Mouse (Mus musculus) liver, embryonic 12.5 days (tissue): ENCODE measurements around the gene Rad51b. TPM values are rescaled to one million over a fixed set of nuclear protein-coding genes. Genes with fewer than 3 reads are reported as not detected.
A peak's percentile ranks its signal among the peaks of the same experiment; 100 is the strongest.

Source experiments
- ATAC-seq: fragments of 200-750 bp; cut with Nextera tagmentation; 2 replicates; pipeline ENCODE4 v1.8.0; 2017; ENCODE audit warnings: moderate number of reproducible peaks, mild to moderate bottlenecking, moderate library complexity
- H3K27ac ChIP-seq: fragments of 300-500 bp; sonication (generic); 2 replicates; pipeline ENCODE4 v1.5.1; 2016; ENCODE audit warnings: mild to moderate bottlenecking
- H3K27me3 ChIP-seq: fragments of 300-500 bp; sonication (generic); replicated peaks from 2 replicates; pipeline ENCODE4 v1.6.1; 2016; ENCODE audit warnings: mild to moderate bottlenecking, moderate library complexity
- H3K36me3 ChIP-seq: fragments of 300-500 bp; sonication (generic); 2 replicates; pipeline ENCODE4 v1.6.1; 2016; ENCODE audit warnings: mild to moderate bottlenecking, moderate library complexity
- H3K4me1 ChIP-seq: fragments of 300-500 bp; sonication (generic); 2 replicates; pipeline ENCODE4 v1.6.1; 2016
- H3K4me2 ChIP-seq: fragments of 300-500 bp; sonication (generic); 2 replicates; pipeline ENCODE4 v1.6.1; 2016; ENCODE audit warnings: mild to moderate bottlenecking, moderate library complexity
- H3K4me3 ChIP-seq: fragments of 300-500 bp; sonication (generic); 2 replicates; pipeline ENCODE4 v1.5.1; 2016; ENCODE audit warnings: mild to moderate bottlenecking, moderate library complexity
- H3K9ac ChIP-seq: fragments of 300-500 bp; sonication (generic); 2 replicates; pipeline ENCODE4 v1.6.1; 2016; ENCODE audit warnings: mild to moderate bottlenecking, moderate library complexity
- H3K9me3 ChIP-seq: fragments of 300-500 bp; sonication (generic); replicated peaks from 2 replicates; pipeline ENCODE4 v1.6.1; 2016; ENCODE audit warnings: mild to moderate bottlenecking, moderate library complexity
- WGBS: fragments of 180-500 bp; shearing (Covaris S2); methylation state at CpG from one replicate; pipeline ENCODE4 v1.1.7; 2016; ENCODE audit not compliant: insufficient replicate concordance; 5-methylcytosine and 5-hydroxymethylcytosine counted together
- polyA plus RNA-seq: library from polyadenylated mRNA; unstranded; fragments of >200 nt; fragmentation: Nextera tagmentation; extraction: Ambion mirVana; gene quantifications from 2 replicates; pipeline ENCODE4 v1.2.1, GENCODE M21; 2016

The Rad51b gene
- polyA plus RNA-seq, 1 experiment from 2014 or later = 7.5 TPM

DNA sequence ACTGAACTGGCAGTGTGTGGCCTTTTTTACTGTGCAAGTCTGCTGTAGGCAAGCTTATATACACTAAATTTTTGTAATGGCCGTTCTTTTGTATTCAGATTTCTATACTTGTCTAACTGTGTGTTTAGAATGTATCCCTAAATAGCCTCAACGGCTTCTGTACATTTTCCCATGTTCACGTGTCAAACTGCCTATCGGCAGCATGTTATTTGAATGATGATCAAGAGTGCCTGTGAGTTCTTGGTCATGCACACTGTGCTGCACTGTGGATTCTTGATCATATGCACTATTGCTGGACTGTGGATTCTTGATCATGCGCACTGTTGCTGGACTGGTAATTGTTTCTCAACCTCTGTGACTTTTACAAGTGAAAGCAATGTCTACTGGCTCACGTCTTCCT lies 417.4 kb downstream of the Rad51b start:
- Histone ChIP-seq H3K4me1 (no peaks in the 10 kb centered on the region), H3K27me3 (no peaks in the 10 kb centered on the region), H3K27ac (no peak overlapping the region), H3K4me2 (no peak overlapping the region), H3K9me3 (no peaks in the 10 kb centered on the region), H3K9ac (no peak overlapping the region), H3K36me3 (no peaks in the 10 kb centered on the region), H3K4me3 (no peak overlapping the region)
- WGBS = 78% methylated on average over 6 of the region's 6 CpGs
- ATAC-seq = no peak

DNA sequence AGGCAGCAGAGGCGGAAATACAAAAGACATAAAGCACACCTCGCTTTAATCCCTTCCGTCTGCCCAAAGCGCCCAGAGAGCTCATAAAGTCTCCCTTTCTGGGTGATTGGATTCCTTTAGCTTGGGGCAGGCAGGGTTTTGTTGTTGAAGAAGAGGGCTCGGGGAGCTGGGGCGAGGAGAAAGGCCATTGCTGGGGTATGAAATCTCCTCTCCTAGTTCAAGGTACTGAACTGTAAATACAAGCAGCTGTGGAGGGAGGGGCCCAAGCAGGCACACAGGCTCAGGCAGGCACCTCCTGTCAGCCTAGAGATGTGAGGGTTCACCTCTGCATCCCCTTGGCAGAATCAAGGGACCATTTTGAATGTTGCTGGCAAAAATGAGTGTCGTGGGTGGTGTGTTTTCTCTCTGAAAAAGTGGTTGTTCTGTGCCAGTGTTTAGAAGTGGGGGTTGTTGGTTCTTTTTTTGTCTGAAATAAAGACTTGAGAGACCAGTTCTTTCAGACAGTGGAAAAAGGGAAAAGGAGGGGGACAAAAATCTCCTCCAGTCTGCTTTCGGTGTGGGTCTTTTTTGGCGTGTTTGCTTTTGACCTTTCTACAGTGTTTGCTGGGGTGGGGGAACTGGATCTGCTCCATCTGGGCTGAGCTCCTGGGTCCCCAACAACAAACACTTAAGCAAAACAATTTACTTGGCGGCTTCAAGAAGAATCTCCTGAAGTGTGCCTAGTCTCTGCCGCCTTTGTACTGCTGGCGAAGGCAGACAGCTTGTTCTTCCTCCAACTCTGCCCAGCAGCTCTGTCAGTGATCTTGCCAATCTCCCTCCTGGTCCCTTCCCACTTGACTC lies 418.6 kb downstream of the Rad51b start:
- H3K9ac ChIP-seq = no peak overlapping the region
- no peak overlapping the region for H3K4me2 ChIP-seq

DNA sequence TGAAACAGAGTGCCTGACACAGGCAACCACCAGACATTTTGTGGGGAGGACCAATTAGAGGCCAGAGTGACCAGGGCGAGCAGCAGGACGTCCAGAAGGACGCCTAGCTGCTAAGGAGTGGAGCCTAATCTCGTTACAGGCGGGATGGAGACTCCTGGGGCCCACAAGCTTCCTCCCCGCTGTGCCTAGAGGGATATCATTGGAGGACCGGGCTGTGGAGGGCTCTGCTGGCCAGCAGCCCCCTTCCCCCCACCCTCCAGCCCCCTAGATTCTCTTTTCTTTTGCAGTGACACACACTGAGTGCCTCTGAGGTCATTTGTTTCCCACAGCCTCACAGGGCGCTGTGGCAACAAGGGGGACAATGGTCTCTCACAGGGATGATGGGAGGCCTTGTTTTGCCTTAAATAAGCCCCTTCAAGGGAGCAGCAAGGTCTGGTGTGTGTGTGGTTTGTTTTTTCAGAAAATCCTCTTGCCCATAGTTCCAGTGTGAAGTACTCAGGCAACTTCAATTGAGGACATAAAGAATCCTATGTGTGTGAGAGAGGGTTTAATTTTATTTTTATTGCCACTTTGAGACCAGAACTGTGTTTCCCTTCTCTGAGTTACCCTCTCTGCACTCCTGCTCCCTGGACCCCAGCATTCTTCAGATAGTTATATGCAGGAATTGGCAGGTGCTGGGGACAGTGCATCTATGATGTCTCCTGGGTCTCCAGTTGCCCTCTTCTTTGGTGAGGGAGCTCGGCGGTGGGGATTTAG lies 422.2 kb downstream of the Rad51b start:
- no peak for ATAC-seq
- no peak overlapping the region for H3K9ac ChIP-seq
- no peak overlapping the region for H3K4me2 ChIP-seq
- no peak overlapping the region for H3K4me3 ChIP-seq
- H3K27ac ChIP-seq = no peak overlapping the region
- H3K9me3 ChIP-seq = no peaks in the 10 kb centered on the region
- WGBS = 45% methylated on average over 10 of the region's 10 CpGs
- H3K4me1 ChIP-seq = no peaks in the 10 kb centered on the region
- no peaks in the 10 kb centered on the region for H3K36me3 ChIP-seq
- H3K27me3 ChIP-seq = no peaks in the 10 kb centered on the region

More for the DNA sequence above, 418.6 kb downstream of the Rad51b start:
- H3K9me3 ChIP-seq = no peaks in the 10 kb centered on the region
- H3K4me1 ChIP-seq = no peaks in the 10 kb centered on the region
- 67% methylated on average over 12 of the region's 12 CpGs for WGBS
- no peak overlapping the region for H3K27ac ChIP-seq
- H3K4me3 ChIP-seq = no peak overlapping the region
- no peak for ATAC-seq
- no peaks in the 10 kb centered on the region for H3K27me3 ChIP-seq
- no peaks in the 10 kb centered on the region for H3K36me3 ChIP-seq

DNA sequence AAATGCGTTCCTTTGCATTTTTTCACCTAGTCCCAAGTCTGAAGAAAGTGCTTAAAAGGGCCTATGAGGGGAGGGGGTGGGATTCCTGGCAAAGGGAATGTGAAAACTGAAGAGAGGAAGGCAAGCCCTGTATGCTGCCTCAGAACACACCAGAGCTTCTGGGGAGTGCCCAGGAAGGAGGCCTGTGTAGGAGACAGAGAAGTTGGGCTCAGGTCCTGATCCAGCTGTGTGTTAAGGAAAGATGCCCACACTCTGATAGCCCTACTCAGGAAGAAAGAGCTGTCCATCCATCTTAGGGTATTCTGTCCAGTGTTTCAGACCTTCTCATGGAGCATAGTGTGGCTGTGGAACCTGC lies 422.7 kb downstream of the Rad51b start:
- ATAC-seq = no peak
- WGBS = 72% methylated on average over 1 of the region's 1 CpGs
- Histone ChIP-seq H3K4me2 (no peak overlapping the region), H3K27ac (no peak overlapping the region), H3K27me3 (no peaks in the 10 kb centered on the region), H3K4me3 (no peak overlapping the region), H3K9ac (no peak overlapping the region), H3K36me3 (no peaks in the 10 kb centered on the region), H3K9me3 (no peaks in the 10 kb centered on the region), H3K4me1 (no peaks in the 10 kb centered on the region)

DNA sequence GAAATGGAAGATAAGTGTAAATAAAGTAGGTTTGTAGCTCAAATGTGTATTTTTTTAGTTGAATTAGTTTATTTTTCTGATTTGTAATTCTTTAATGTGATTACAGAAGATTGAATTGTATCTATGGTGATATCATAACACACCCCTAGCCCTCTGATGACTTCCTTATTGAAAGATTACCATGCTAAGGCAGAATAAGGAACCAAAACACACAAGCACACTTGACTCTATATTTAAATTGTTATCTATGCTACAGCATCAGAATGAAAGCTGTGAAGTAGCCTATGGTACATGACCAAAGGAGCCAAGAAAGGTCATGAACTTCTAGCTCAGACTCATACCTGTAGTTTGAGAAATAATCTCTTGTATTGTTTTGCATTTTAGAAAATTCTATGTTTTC lies 427.8 kb downstream of the Rad51b start:
- Histone ChIP-seq H3K4me3 (no peak overlapping the region), H3K36me3 (no peaks in the 10 kb centered on the region), H3K4me2 (no peak overlapping the region), H3K9me3 (peaks cover 9% of the 10 kb centered on the region; the same call in 1 of the 2 replicates), H3K4me1 (0 out of 2 replicates have a peak, but pooled peaks cover under 1% of the 10 kb centered on the region), H3K27me3 (no peaks in the 10 kb centered on the region), H3K9ac (no peak overlapping the region), H3K27ac (no peak overlapping the region)
- ATAC-seq = no peak

DNA sequence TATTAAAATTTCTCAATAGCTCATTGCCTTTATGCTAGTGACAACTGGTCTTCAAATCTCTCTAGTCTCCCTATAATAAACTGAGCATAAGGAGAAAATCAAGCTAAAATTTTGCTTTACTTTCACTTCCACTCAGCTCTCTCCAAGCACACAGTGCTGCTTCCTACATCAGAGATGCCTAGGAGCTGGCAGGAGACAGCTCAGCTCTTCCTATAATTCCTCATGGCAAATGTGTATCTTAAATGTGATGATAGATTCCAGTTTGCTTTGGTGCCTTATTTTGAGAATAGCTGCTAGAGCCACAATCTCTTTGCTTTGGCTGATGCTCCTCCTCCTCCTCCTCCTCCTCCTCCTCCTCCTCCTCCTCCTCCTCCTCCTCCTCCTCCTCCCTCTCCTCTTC lies 428.6 kb downstream of the Rad51b start:
- Histone ChIP-seq H3K27me3 (no peaks in the 10 kb centered on the region), H3K9me3 (peaks cover 9% of the 10 kb centered on the region; the same call in 1 of the 2 replicates), H3K4me1 (peaks cover 3% of the 10 kb centered on the region; the same call in 1 of the 2 replicates), H3K4me3 (no peak overlapping the region), H3K4me2 (no peak overlapping the region), H3K36me3 (no peaks in the 10 kb centered on the region), H3K27ac (no peak overlapping the region), H3K9ac (no peak overlapping the region)
- ATAC-seq = no peak

DNA sequence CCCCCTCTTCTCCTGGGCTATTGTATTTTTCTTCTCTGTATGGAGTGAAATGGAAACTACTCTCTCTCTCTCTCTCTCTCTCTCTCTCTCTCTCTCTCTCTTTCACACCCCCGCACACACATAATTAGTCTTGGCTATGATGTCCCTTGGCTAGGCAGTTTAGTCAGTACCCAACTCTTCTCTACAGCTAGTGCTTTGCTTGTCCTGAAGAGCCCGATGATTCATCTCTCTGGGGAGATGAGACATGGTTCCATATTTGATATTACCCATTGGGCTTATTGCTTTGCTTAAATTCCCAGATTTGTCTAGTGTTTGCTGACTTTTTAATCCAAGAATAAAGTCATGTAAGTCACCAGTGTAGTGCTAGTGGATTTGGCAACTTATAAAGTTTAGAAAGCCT lies 429.0 kb downstream of the Rad51b start:
- H3K9ac ChIP-seq = no peak overlapping the region
- ATAC-seq = no peak
- no peak overlapping the region for H3K4me2 ChIP-seq
- no peak overlapping the region for H3K4me3 ChIP-seq
- no peak overlapping the region for H3K27ac ChIP-seq
- peaks cover 9% of the 10 kb centered on the region; the same call in 1 of the 2 replicates for H3K9me3 ChIP-seq
- no peaks in the 10 kb centered on the region for H3K36me3 ChIP-seq
- no peaks in the 10 kb centered on the region for H3K27me3 ChIP-seq
- H3K4me1 ChIP-seq = peaks cover 6% of the 10 kb centered on the region; the same call in 1 of the 2 replicates
- WGBS = 84% methylated on average over 2 of the region's 2 CpGs

DNA sequence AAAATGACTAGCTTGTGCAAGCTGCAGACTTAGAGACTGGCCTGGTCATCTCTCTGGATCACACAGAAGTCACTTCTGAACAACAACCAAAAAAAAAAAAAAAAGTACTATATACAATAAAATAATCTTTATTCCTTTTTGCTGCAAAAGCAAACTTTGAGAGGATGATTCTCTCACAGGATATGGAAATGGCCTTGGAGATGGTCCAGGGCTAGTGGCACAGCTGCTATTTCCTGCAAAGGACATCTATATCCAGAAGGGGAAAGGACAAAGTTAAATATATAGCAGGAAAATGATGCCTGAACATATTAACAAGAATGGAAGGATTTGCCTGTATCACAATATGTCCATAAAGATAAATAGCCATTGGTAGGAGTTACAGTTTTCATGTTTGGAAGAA lies 429.9 kb downstream of the Rad51b start:
- H3K27ac ChIP-seq = no peak overlapping the region
- H3K4me1 ChIP-seq = peaks cover 6% of the 10 kb centered on the region; the same call in 1 of the 2 replicates
- H3K4me2 ChIP-seq = no peak overlapping the region
- H3K4me3 ChIP-seq = no peak overlapping the region
- H3K9me3 ChIP-seq = peaks cover 9% of the 10 kb centered on the region; the same call in 1 of the 2 replicates
- no peak overlapping the region for H3K9ac ChIP-seq
- H3K36me3 ChIP-seq = no peaks in the 10 kb centered on the region
- ATAC-seq = no peak
- no peaks in the 10 kb centered on the region for H3K27me3 ChIP-seq

DNA sequence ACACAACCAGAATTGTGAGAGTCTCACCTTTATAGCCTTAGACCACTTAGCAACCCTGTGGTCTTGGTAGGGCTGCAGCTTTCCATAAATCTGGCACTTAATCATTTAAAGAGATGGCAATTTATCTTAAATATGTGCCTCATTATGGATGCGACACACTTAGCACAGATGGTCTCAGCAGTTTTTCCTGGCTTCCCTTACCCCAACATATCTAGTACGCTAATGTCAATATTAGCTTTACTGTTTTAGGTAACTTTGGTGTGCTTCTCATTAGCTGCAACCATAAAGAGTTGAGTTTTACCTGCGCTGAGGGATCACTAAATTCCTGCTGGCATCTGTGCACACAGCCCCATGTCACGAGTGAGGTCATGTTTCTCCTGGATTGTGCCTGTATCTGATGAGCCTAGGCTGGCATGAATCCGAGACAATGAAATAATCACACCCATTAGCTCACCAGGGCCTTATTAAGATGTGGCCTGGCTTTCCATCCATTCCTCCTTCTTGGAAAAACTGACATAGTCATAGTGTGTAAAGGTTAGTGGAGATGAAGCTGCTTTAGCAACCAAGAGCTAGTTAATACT lies 432.9 kb downstream of the Rad51b start:
- Histone ChIP-seq H3K4me2 (no peak overlapping the region), H3K9me3 (peaks cover 9% of the 10 kb centered on the region; the same call in 1 of the 2 replicates), H3K4me1 (peaks cover 19% of the 10 kb centered on the region), H3K27me3 (no peaks in the 10 kb centered on the region), H3K9ac (no peak overlapping the region), H3K4me3 (no peak overlapping the region), H3K36me3 (no peaks in the 10 kb centered on the region), H3K27ac (no peak overlapping the region)
- ATAC-seq = no peak
- 59% methylated on average over 5 of the region's 5 CpGs for WGBS

DNA sequence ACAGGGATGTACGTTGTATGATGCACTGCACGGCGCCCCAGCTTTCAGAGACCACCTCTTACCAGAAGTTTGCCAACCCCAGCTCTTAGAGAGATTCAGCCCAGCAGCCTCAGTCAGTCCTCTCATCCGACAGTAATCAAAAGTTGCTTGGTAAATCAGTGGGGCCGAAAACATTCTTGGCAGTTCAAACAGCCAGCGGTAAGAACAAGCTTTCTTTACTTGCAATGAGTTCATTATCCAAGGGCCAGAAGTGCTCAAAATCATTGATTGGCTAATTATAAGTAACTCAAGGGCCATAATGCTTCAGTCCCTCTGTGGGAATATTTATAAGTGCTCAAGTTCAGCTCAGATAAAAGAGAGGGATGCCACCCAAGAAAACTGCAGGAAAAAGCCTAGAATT lies 434.8 kb downstream of the Rad51b start:
- H3K9me3 ChIP-seq = peaks cover 9% of the 10 kb centered on the region; the same call in 1 of the 2 replicates
- no peak for ATAC-seq
- no peak overlapping the region for H3K27ac ChIP-seq
- no peaks in the 10 kb centered on the region for H3K27me3 ChIP-seq
- H3K36me3 ChIP-seq = no peaks in the 10 kb centered on the region
- 80% methylated on average over 6 of the region's 6 CpGs for WGBS
- no peak overlapping the region for H3K9ac ChIP-seq
- H3K4me2 ChIP-seq = no peak overlapping the region
- H3K4me1 ChIP-seq = peaks cover 19% of the 10 kb centered on the region
- no peak overlapping the region for H3K4me3 ChIP-seq

DNA sequence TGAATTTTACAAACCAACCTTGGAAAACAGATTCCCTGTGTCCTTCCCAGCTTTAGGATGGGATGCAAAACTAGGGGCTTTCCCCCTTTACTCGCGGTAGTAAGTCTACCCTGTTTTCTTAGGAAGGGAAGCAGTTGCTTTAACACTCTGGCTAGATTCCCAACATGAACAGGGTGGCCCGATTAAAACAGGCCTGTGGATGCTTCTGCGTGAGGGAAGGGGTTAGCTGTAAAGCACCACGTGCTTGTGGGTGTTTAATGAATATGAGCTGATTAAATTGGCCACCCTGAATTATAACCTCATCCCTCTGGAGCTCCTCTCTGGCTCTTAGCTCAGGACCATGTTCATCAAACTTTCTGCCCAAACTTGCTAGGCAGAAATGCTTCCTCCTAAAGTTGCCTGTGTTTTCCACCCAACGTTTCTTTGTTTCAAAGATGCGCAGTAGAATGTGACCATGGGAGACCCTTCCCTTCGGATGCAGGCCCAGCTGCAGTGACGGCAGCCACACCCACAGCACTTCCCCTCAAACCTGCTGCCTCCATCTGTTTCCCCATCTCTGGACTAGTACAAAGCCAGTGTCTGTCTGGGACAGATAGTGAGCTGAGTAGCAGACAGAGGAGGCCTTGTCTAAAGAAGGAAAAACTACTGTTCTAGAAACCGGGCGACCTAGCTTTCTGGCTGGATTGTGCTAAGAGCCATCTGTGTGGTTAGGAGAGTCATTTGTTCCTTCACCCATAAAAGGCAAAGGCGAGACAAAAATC lies 435.5 kb downstream of the Rad51b start:
- peaks cover 9% of the 10 kb centered on the region; the same call in 1 of the 2 replicates for H3K9me3 ChIP-seq
- peak; percentile 84 for ATAC-seq
- 0 out of 2 replicates have a peak overlapping the region, but pooled peaks have one; percentile 10 for H3K27ac ChIP-seq
- H3K9ac ChIP-seq = no peak overlapping the region
- H3K4me1 ChIP-seq = peaks cover 19% of the 10 kb centered on the region
- H3K27me3 ChIP-seq = no peaks in the 10 kb centered on the region
- H3K4me2 ChIP-seq = no peak overlapping the region
- WGBS = 34% methylated on average over 12 of the region's 12 CpGs
- no peaks in the 10 kb centered on the region for H3K36me3 ChIP-seq
- H3K4me3 ChIP-seq = no peak overlapping the region
